Mouse (Mus musculus) liver, embryonic 15.5 days (tissue): ENCODE data around the gene Prdm1. TPM values are rescaled to one million over a fixed set of nuclear protein-coding genes. Genes with fewer than 3 reads are reported as not detected.

ENCODE experiments used
- ATAC-seq: fragments of 200-750 bp; cut with Nextera tagmentation; 2 replicates; pipeline ENCODE4 v1.8.0; 2017; ENCODE audit warnings: moderate number of reproducible peaks, mild to moderate bottlenecking, moderate library complexity; ENCODE audit not compliant: insufficient read depth
- H3K27ac ChIP-seq: fragments of 300-500 bp; sonication (generic); replicated peaks from 2 replicates; pipeline ENCODE4 v1.5.1; 2015; ENCODE audit warnings: mild to moderate bottlenecking, inconsistent platforms
- H3K27me3 ChIP-seq: fragments of 300-500 bp; sonication (generic); 2 replicates; pipeline ENCODE4 v1.6.1; 2015; ENCODE audit warnings: mild to moderate bottlenecking, inconsistent platforms
- H3K36me3 ChIP-seq: fragments of 300-500 bp; sonication (generic); replicated peaks from 2 replicates; pipeline ENCODE4 v1.6.1; 2015; ENCODE audit warnings: moderate library complexity, mild to moderate bottlenecking, inconsistent platforms
- H3K4me1 ChIP-seq: fragments of 300-500 bp; sonication (generic); replicated peaks from 2 replicates; pipeline ENCODE4 v1.6.1; 2015; ENCODE audit warnings: inconsistent platforms
- H3K4me2 ChIP-seq: fragments of 300-500 bp; sonication (generic); 2 replicates; pipeline ENCODE4 v1.6.1; 2015; ENCODE audit warnings: moderate library complexity, mild to moderate bottlenecking, inconsistent platforms
- H3K4me3 ChIP-seq: fragments of 300-500 bp; sonication (generic); replicated peaks from 2 replicates; pipeline ENCODE4 v1.5.1; 2015; ENCODE audit warnings: mild to moderate bottlenecking, inconsistent platforms
- H3K9ac ChIP-seq: fragments of 300-500 bp; sonication (generic); 2 replicates; pipeline ENCODE4 v1.6.1; 2015; ENCODE audit warnings: moderate library complexity, mild to moderate bottlenecking, inconsistent platforms
- H3K9me3 ChIP-seq: fragments of 300-500 bp; sonication (generic); replicated peaks from 2 replicates; pipeline ENCODE4 v1.6.1; 2016; ENCODE audit warnings: inconsistent platforms
- WGBS: fragments of 180-500 bp; shearing (Covaris S2); methylation state at CpG from one replicate; pipeline ENCODE4 v1.1.7; 2015; ENCODE audit warnings: mixed read lengths; ENCODE audit not compliant: insufficient replicate concordance; 5-methylcytosine and 5-hydroxymethylcytosine counted together
- polyA plus RNA-seq: library from polyadenylated mRNA; unstranded; fragments of >200 nt; fragmentation: Nextera tagmentation; extraction: Ambion mirVana; gene quantifications from 2 replicates; pipeline ENCODE4 v1.2.1, GENCODE M21; 2015

Prdm1 gene
- polyA plus RNA-seq, 1 experiment from 2014 or later = 0.15 TPM

- ATAC-seq = no peak
- H3K4me2 ChIP-seq = no peak overlapping the region
These were observed 63.7 kb downstream of the Prdm1 start for GRCm38 (mm10) chr10:44464563-44464962.

GRCm38 (mm10) chr10:44463856-44464255 is 64.4 kb downstream of the Prdm1 start:
- no peak overlapping the region for H3K4me2 ChIP-seq
- H3K4me3 ChIP-seq = no peak overlapping the region
- H3K9me3 ChIP-seq = no peaks in the 10 kb centered on the region
- 46% methylated on average over 4 of the region's 4 CpGs for WGBS
- H3K4me1 ChIP-seq = peaks cover 20% of the 10 kb centered on the region
- ATAC-seq = no peak
- no peak overlapping the region for H3K9ac ChIP-seq
- peaks cover 32% of the 10 kb centered on the region for H3K27me3 ChIP-seq
- no peak overlapping the region for H3K27ac ChIP-seq
- no peaks in the 10 kb centered on the region for H3K36me3 ChIP-seq

More at GRCm38 (mm10) chr10:44464563-44464962, 63.7 kb downstream of the Prdm1 start:
- H3K9ac ChIP-seq = no peak overlapping the region
- H3K36me3 ChIP-seq = no peaks in the 10 kb centered on the region
- H3K27me3 ChIP-seq = peaks cover 26% of the 10 kb centered on the region
- 63% methylated on average over 5 of the region's 5 CpGs for WGBS
- H3K9me3 ChIP-seq = no peaks in the 10 kb centered on the region
- H3K4me3 ChIP-seq = no peak overlapping the region
- peaks cover 12% of the 10 kb centered on the region for H3K4me1 ChIP-seq
- no peak overlapping the region for H3K27ac ChIP-seq

- ATAC-seq = no peak
These were observed 66.0 kb downstream of the Prdm1 start for GRCm38 (mm10) chr10:44462351-44462750.

GRCm38 (mm10) chr10:44461063-44461462 is 67.2 kb downstream of the Prdm1 start:
- Histone ChIP-seq H3K27me3 (peaks cover 51% of the 10 kb centered on the region), H3K4me2 (no peak overlapping the region), H3K9me3 (no peaks in the 10 kb centered on the region), H3K4me3 (no peak overlapping the region), H3K9ac (no peak overlapping the region), H3K4me1 (peaks cover 41% of the 10 kb centered on the region), H3K36me3 (no peaks in the 10 kb centered on the region), H3K27ac (no peak overlapping the region)
- ATAC-seq = no peak
- WGBS = 76% methylated on average over 6 of the region's 6 CpGs

More at GRCm38 (mm10) chr10:44462351-44462750, 66.0 kb downstream of the Prdm1 start:
- H3K27me3 ChIP-seq = peaks cover 47% of the 10 kb centered on the region
- no peak overlapping the region for H3K4me3 ChIP-seq
- WGBS = 77% methylated on average over 8 of the region's 8 CpGs
- no peaks in the 10 kb centered on the region for H3K9me3 ChIP-seq
- H3K9ac ChIP-seq = no peak overlapping the region
- H3K4me2 ChIP-seq = no peak overlapping the region
- H3K27ac ChIP-seq = no peak overlapping the region
- no peaks in the 10 kb centered on the region for H3K36me3 ChIP-seq
- H3K4me1 ChIP-seq = peaks cover 33% of the 10 kb centered on the region

GRCm38 (mm10) chr10:44460095-44460810 is 68.0 kb downstream of the Prdm1 start:
- Histone ChIP-seq H3K27me3 (peaks cover 52% of the 10 kb centered on the region), H3K4me2 (peak overlapping the region; percentile 91), H3K4me1 (peaks cover 34% of the 10 kb centered on the region), H3K9ac (no peak overlapping the region), H3K36me3 (no peaks in the 10 kb centered on the region), H3K4me3 (0 out of 2 replicates have a peak overlapping the region, but pooled peaks have one; percentile 64), H3K9me3 (no peaks in the 10 kb centered on the region), H3K27ac (no peak overlapping the region)
- 15% methylated on average over 6 of the region's 6 CpGs for WGBS
- no peak for ATAC-seq

- Histone ChIP-seq H3K4me2 (peak overlapping the region; percentile 91), H3K27ac (no peak overlapping the region), H3K36me3 (no peaks in the 10 kb centered on the region), H3K27me3 (peaks cover 51% of the 10 kb centered on the region), H3K4me3 (peak overlapping the region; percentile 64), H3K9me3 (no peaks in the 10 kb centered on the region), H3K4me1 (peaks cover 33% of the 10 kb centered on the region), H3K9ac (no peak overlapping the region)
- WGBS = 4% methylated on average over 11 of the region's 11 CpGs
- ATAC-seq = no peak
These were observed 68.8 kb downstream of the Prdm1 start for GRCm38 (mm10) chr10:44459321-44460000.

GRCm38 (mm10) chr10:44458534-44459315 is 69.6 kb downstream of the Prdm1 start:
- 0 out of 2 replicates have a peak overlapping the region, but pooled peaks have one; percentile 9 for H3K27ac ChIP-seq
- peak overlapping the region; percentile 64 for H3K4me3 ChIP-seq
- peak overlapping the region; percentile 91 for H3K4me2 ChIP-seq
- H3K9ac ChIP-seq = peak overlapping the region; percentile 50; the same call in 1 of the 2 replicates
- H3K9me3 ChIP-seq = no peaks in the 10 kb centered on the region
- peaks cover 48% of the 10 kb centered on the region for H3K27me3 ChIP-seq
- H3K4me1 ChIP-seq = peaks cover 33% of the 10 kb centered on the region
- peak; percentile 84 for ATAC-seq
- H3K36me3 ChIP-seq = no peaks in the 10 kb centered on the region
- under 1% methylated on average over 54 of the region's 54 CpGs for WGBS

GRCm38 (mm10) chr10:44457791-44458533 is 70.3 kb downstream of the Prdm1 start:
- Histone ChIP-seq H3K27ac (no peak overlapping the region), H3K36me3 (no peaks in the 10 kb centered on the region), H3K9ac (peak overlapping the region; percentile 50; the same call in 1 of the 2 replicates), H3K9me3 (no peaks in the 10 kb centered on the region), H3K4me1 (peaks cover 33% of the 10 kb centered on the region), H3K27me3 (peaks cover 48% of the 10 kb centered on the region), H3K4me2 (peak overlapping the region; percentile 91), H3K4me3 (peak overlapping the region; percentile 64)
- under 1% methylated on average over 25 of the region's 25 CpGs for WGBS
- no peak for ATAC-seq

GRCm38 (mm10) chr10:44456757-44457595 is 71.3 kb downstream of the Prdm1 start:
- H3K27me3 ChIP-seq = peaks cover 48% of the 10 kb centered on the region
- H3K27ac ChIP-seq = no peak overlapping the region
- no peak for ATAC-seq
- no peaks in the 10 kb centered on the region for H3K36me3 ChIP-seq
- H3K9me3 ChIP-seq = no peaks in the 10 kb centered on the region
- H3K4me2 ChIP-seq = peak overlapping the region; percentile 91
- H3K9ac ChIP-seq = no peak overlapping the region
- WGBS = 4% methylated on average over 31 of the region's 31 CpGs
- H3K4me1 ChIP-seq = peaks cover 33% of the 10 kb centered on the region
- H3K4me3 ChIP-seq = peak overlapping the region; percentile 64

- Histone ChIP-seq H3K27me3 (peaks cover 48% of the 10 kb centered on the region), H3K9ac (no peak overlapping the region), H3K4me2 (no peak overlapping the region), H3K4me1 (peaks cover 30% of the 10 kb centered on the region), H3K27ac (no peak overlapping the region), H3K36me3 (no peaks in the 10 kb centered on the region), H3K9me3 (no peaks in the 10 kb centered on the region), H3K4me3 (no peak overlapping the region)
- 43% methylated on average over 4 of the region's 4 CpGs for WGBS
- ATAC-seq = no peak
These were observed 73.5 kb downstream of the Prdm1 start for GRCm38 (mm10) chr10:44454753-44455152.
